Mouse (Mus musculus): ENCODE measurements around the gene Sdc3.

DNA sequence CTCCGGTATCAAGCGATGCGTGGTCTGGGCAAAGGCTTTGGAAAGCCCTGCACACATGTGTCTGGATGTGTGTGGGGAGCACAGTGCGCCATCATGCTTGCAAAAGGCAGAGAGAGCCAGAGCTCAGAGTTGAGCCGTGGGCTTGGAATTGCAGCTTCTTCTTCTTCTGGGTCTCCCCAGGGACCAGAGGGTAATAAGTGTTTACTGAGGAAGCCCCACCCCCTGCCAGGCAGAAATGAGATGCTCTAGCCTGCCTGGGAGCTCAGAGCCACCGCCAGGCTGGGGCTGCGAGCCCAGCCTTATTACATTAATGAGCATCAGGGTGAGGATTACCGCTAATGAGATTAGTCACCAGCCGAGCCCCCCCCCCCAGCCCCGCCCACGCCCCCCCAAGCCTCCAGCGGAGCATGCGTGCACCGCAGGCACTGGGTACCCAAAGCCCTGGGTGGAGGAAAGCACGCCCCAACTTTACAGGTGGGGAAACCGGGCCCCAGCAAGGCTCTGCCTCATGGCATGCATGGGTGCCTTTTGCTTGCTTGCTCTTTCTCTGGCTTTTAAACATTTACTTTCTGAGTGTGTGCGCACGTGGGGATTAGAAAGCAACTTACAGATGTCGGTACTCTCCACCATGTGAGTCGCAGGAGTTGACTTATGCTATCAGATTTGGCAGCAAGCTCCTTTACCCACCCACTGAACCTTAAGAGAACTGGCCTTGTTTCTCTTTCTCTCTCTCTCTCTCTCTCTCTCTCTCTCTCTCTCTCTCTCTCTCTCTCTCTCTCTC, 44.1 kb downstream of the Sdc3 start:
- TF ChIP-seq POLR2A (IDR thresholded peaks at IDR 0.05; ENCODE audit: low read depth, low read length) (no peak), CTCF (IDR thresholded peaks at IDR 0.05; ENCODE audit: borderline replicate concordance, insufficient read depth, low read length) (no peak)
